Mouse (Mus musculus): ENCODE data around the gene Camk2g.

- TF ChIP-seq POLR2A (IDR thresholded peaks at IDR 0.05; ENCODE audit: insufficient read depth, low read length) = no peak
- TF ChIP-seq EP300 (IDR thresholded peaks at IDR 0.05; ENCODE audit: insufficient read depth, low read depth, low read length) = no peak
- TF ChIP-seq CTCF (IDR thresholded peaks at IDR 0.05; ENCODE audit: low read depth, low read length) = no peak
These were observed 10.6 kb upstream of the Camk2g start for GRCm38 (mm10) chr14:20804481-20804880.
